Mouse (Mus musculus): ENCODE measurements around the gene Cachd1.

DNA sequence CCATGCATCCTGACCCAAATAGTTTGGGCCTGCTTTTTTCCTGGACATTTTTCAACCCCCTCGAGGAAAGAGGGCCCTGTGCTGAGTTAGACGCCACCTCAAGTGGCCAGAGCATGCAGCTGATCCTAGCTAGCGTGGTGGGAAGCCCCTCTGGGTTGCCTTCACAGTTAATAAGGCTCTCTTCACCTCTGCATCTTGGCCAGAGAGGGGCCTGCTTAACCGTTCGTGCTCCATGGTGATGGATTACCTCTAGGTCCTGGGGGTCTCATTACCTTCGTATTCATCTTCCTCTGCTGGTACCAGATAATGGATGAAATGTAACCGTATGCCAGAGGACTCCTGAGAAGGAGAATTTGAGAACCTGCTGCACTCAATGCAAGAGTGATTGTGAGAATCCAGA lies 167.2 kb downstream of the Cachd1 start:
- no peak for TF ChIP-seq GATA1 (IDR thresholded peaks at IDR 0.05; ENCODE audit: low read length)
- no peak for TF ChIP-seq TAL1 (IDR thresholded peaks at IDR 0.05; ENCODE audit: low read length)

All from erythroblast, embryonic 14.5 days (primary cell).